Mouse (Mus musculus) kidney, adult 2 months (tissue): ENCODE data around the gene Hist1h4d.

Source experiments
- CTCF ChIP-seq: fragments of 200-500 bp; conservative IDR thresholded peaks from 2 replicates; pipeline ENCODE4 v1.5.1; 2011; ENCODE audit warnings: low read depth, mild to moderate bottlenecking, control low read depth, low read length, moderate library complexity, mixed read lengths; ENCODE audit not compliant: insufficient read depth, insufficient read length
- POLR2A ChIP-seq: fragments of 200-500 bp; IDR thresholded peaks from one replicate; pipeline ENCODE4 v1.6.1; 2011; ENCODE audit warnings: low read depth, low read length, control low read depth

DNA sequence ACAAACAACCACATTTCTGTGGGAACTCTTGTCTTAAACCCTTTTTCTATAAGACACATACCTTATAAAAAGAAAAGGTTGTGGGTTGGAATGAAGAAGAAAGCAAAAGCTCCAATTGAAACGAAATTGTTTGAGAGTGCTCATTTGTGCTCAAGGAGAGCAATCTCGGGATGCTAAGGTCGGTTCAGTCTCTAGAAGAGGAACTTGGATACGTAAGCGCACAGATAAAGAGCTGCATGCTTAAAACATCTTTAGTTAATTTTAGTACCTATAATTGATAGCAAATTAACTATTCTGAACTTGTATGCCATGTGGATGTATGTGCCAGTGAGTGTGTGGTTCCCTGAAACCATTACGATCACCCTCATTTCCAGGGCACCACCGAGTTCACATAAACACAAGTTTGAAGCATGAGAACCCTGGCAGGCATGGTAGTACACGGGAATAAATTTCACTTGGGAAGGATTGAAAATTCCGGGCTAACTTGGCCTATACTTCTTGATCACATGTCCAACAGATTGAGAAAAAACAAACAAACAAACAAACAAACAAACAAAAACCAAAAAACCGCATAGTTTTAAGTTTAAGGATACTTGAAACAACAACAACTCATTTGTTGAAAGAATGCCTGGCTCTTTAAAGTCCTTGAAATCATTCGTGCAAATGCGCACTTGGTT, 38.8 kb downstream of the Hist1h4d start:
- TF ChIP-seq POLR2A (no peak), CTCF (no peak)
